ENCODE assay signal across 18 mouse cellular contexts in genomic region chr3:8051167-8051566, GRCm38 (mm10).
DNase-seq lines count a peak whose midpoint lies in the region; ATAC-seq and TF ChIP-seq lines count a peak whose summit lies in the region.
"Had no signal": no experiment of that assay in that cellular context is flagged by ENCODE, and none has a peak within 500 bp of the region (broad histone marks: within the 10 kb centered on the region; RNA-seq: fewer than 3 reads in every experiment).

No protein-coding gene starts in this region.

- H3K27me3 ChIP-seq in forebrain, postnatal 0 days (ENCODE audit: insufficient read depth, low read length), result no peaks in the 10 kb centered on the region
- H3K27me3 ChIP-seq in forebrain, embryonic 10.5 days (ENCODE audit: poor library complexity, severe bottlenecking), result no peaks in the 10 kb centered on the region
- H3K27me3 ChIP-seq in Patski, result peaks cover 4% of the 10 kb centered on the region
- H3K27me3 ChIP-seq: embryonic facial prominence, embryonic 13.5 days; heart, embryonic 13.5 days; neural tube, embryonic 15.5 days had no signal

- H3K4me3 ChIP-seq in forebrain, postnatal 0 days (ENCODE audit: low read depth, low read length), result no peak overlapping the region
- H3K4me3 ChIP-seq in forebrain, embryonic 10.5 days, result no peak overlapping the region
- H3K4me3 ChIP-seq: embryonic facial prominence, embryonic 13.5 days; heart, embryonic 13.5 days; neural tube, embryonic 15.5 days had no signal

- DNase-seq in forebrain, postnatal 0 days, result peak; percentile 66
- DNase-seq in forebrain, embryonic 10.5 days (ENCODE audit: extremely low spot score, low spot score), result no peak
- peak; percentile 27 for DNase-seq in Patski (ENCODE audit: low read depth, low spot score)
- peak; percentile 25 to 26 for DNase-seq in layer of hippocampus, adult 8-10 months (ENCODE audit: low spot score in 2 of 2)
- DNase-seq in right cerebral cortex, adult 2 months (ENCODE audit: low spot score in 2 of 2), result peak; percentile 54 to 59
- no peak for DNase-seq in gastrocnemius, postnatal 25 days
- DNase-seq in liver, result no peak
- DNase-seq: cerebellum, postnatal 36 days; gastrocnemius, postnatal 36 days; kidney, postnatal 25 days; thymus, adult 2 months had no signal

- H3K9me3 ChIP-seq in forebrain, postnatal 0 days (ENCODE audit: low read length), result no peaks in the 10 kb centered on the region
- no peaks in the 10 kb centered on the region for H3K9me3 ChIP-seq in forebrain, embryonic 10.5 days
- H3K9me3 ChIP-seq: embryonic facial prominence, embryonic 13.5 days; heart, embryonic 13.5 days; neural tube, embryonic 15.5 days had no signal

- H3K36me3 ChIP-seq in forebrain, postnatal 0 days (ENCODE audit: insufficient read depth), result no peaks in the 10 kb centered on the region
- H3K36me3 ChIP-seq in forebrain, embryonic 10.5 days (replicated peaks), result no peaks in the 10 kb centered on the region
- H3K36me3 ChIP-seq: embryonic facial prominence, embryonic 13.5 days; heart, embryonic 13.5 days; neural tube, embryonic 15.5 days had no signal

- H3K4me2 ChIP-seq in forebrain, postnatal 0 days (ENCODE audit: low read depth), result no peak overlapping the region
- H3K4me2 ChIP-seq: embryonic facial prominence, embryonic 13.5 days; heart, embryonic 13.5 days; neural tube, embryonic 15.5 days had no signal

- peak; percentile 81 for ATAC-seq in forebrain, postnatal 0 days
- ATAC-seq in Patski, result no peak
- ATAC-seq in monocyte, adult 5-6 weeks (replicated peaks; ENCODE audit: insufficient number of reproducible peaks, low FRiP score, low TSS enrichment, poor library complexity, severe bottlenecking), result no peak
- ATAC-seq: forebrain, embryonic 14.5 days; intestine, embryonic 16.5 days had no signal

- CTCF ChIA-PET in Patski (lab: Charles Lee), result no interaction called here

- no peak overlapping the region for H3K9ac ChIP-seq in forebrain, postnatal 0 days
- H3K9ac ChIP-seq: embryonic facial prominence, embryonic 13.5 days; heart, embryonic 13.5 days; neural tube, embryonic 15.5 days had no signal

- POLR2A ChIA-PET in Patski (lab: Charles Lee), result no interaction called here

- 62% methylated on average over 4 of the region's 4 CpGs for WGBS in forebrain, postnatal 0 days
- WGBS in forebrain, embryonic 10.5 days, result 90% methylated on average over 4 of the region's 4 CpGs

- H3K27ac ChIP-seq in forebrain, postnatal 0 days (ENCODE audit: low read depth, low read length), result no peak overlapping the region
- H3K27ac ChIP-seq in forebrain, embryonic 10.5 days, result no peak overlapping the region
- H3K27ac ChIP-seq: embryonic facial prominence, embryonic 13.5 days; heart, embryonic 13.5 days; macrophage; neural tube, embryonic 15.5 days had no signal

- TF ChIP-seq CTCF in forebrain, postnatal 0 days (IDR thresholded peaks at IDR 0.05; ENCODE audit: low read depth), result no peak
- no peak for TF ChIP-seq CTCF in Patski (IDR thresholded peaks at IDR 0.05)

- in situ Hi-C loops in Patski (cut with MboI; ENCODE audit: low pct_unique_long_range_greater_than_20kb), result no loop called here

- no peaks in the 10 kb centered on the region for H3K4me1 ChIP-seq in forebrain, postnatal 0 days (ENCODE audit: insufficient read depth)
- no peaks in the 10 kb centered on the region for H3K4me1 ChIP-seq in forebrain, embryonic 10.5 days
- H3K4me1 ChIP-seq: embryonic facial prominence, embryonic 13.5 days; heart, embryonic 13.5 days; neural tube, embryonic 15.5 days had no signal

Comparison
In these comparisons a context has a peak if more than half of its experiments do, and no peak if none do; other contexts are left out.
1. DNase-seq: peak in forebrain, postnatal 0 days (single experiment), Patski (single experiment), layer of hippocampus, adult 8-10 months (2 of 2) and right cerebral cortex, adult 2 months (2 of 2); none in forebrain, embryonic 10.5 days (single experiment), gastrocnemius, postnatal 25 days (single experiment) and liver (single experiment).